Mouse (Mus musculus): ENCODE data around the gene Gkap1.

Gene Gkap1

DNA sequence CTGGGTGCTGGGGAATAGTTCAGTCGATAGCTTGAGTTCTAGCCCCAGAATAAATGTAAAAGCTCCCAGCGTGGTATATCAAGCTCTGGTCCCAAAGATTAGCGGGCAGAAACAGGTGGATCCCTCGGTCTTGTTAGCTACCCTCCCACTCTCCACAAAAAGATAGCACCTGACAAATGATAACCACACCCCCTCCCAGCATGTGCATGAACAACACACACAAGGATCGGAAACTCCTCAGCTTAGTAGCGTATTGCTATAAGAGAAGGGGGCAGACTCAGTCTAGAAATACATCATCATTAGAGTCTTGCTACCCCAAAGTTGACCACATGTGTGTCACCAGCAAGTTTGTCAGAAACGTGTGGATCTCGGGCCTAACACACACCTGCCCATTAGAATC, at the start of gene Gkap1:
Gene Gkap1, minus strand, starts transcription at position 101 of the 400 bp plus-strand sequence.
- DNase-seq (ENCODE audit: low spot score in 2 of 2), result no peak

DNA sequence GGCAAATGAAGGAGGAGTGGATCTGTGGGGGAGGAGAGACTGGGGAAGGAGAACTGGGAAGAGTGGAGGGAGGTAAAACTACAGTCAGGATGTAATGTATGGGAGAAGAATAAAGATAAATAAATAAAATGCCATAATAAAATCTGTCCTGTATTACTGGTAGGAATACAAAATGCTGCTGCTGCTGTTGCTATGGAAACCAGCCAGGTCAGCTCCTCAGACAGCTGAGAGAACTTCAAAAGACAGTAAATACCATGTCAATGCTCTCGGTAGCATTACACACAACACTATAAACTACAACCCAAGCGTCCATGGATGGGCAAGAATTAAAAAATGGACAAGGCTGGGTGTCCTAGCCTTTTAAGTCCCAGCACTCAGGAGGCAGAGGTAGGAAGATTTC, 42.3 kb upstream of the Gkap1 start:
- no peak for DNase-seq (ENCODE audit: low spot score in 2 of 2)

DNA sequence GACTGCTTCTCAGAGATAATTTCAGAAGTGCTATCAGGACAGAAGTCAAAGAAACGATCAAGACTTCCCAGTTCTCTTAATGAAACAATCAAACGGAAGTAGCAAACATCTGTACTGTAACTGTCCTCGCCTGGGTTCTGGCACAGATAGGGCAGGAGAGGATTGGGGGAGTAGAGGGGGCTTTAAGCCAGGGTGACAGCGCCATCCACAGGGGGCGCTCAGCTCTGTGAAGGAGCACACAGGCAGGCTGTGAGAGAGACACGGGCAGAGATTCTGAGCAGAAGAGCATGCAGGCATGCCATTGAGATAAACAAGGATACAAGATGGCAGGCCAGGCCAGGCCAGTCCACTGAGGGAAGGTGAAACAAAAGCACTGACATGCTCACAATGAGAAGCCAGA, 39.5 kb upstream of the Gkap1 start:
- DNase-seq (ENCODE audit: low spot score in 2 of 2), result no peak

DNA sequence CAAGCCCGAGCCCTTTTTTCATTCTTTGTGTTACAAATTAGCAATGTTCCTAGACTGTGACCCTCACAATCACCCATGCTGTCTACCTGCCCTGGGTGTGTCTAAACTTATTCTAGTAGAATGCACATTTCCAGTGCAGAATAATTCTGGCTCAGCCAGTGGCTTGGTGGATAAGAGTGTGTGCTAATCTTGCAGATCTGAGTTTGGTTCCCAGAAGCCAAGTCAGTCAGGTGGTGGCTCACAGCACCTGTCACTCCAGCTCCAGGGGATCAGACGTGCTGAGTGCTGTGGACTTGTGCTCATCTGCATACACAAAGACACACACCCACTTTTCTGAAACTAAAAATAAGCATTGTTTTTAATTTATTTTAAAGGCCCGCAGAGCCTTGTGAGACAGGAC, 38.3 kb upstream of the Gkap1 start:
- DNase-seq (ENCODE audit: low spot score in 2 of 2), result no peak

DNA sequence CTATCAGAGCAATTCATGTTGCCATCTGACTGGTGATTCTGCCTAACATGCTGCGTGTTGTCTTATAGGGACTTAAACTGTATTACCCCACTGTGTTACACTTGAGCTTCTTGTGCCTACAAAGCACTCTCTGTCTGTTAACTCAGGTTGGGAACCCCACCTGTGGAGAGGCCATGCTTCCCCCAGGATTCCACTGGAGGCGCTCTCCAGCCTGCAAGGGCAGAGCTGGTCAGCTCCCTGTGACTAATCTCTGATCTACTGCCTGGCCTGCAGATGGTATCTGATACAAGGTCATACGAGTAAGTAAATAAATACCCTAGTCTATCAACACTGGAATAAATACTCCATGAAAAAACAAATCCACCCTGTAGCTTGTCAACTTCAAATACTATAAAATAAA, 35.9 kb upstream of the Gkap1 start:
- DNase-seq (ENCODE audit: low spot score in 2 of 2), result no peak

DNA sequence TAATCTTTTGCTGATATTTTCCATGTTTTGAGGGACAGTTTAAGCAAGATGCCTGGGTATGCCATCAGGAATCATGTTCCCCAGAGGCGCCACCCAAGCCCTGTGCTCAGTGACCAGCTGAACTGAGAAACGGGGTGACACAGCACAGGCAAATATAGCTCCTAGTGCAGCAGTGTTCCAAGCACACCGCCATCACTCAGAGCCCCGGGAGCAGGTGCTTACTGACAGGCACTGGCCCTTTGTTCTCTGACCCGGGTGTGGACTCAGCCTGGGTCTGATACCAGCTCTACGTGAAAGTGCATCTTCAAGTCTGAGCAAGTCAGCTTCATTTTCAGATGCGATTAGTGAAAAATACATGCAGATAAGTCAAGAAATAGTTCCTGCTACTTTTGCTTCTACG, 34.0 kb upstream of the Gkap1 start:
- DNase-seq (ENCODE audit: low spot score in 2 of 2), result no peak

DNA sequence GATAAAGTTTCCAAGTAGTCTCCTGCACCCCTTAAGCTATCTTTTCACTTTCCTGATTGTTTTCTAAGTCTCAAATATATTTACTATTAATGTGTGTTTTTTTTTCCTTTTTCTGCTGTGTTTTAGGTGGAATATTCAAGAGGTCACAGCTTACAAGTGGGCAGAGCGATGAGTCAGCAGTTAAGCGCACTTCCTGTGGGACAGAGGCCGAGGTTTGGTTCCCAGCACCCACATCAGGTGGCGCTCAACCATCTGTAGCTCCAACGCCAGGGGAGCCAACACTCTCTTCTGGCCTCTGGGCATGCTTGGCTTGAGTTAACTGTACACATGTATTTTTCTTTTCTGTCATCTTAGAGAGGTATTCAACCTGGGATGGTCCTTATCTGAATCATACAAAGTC, 32.0 kb upstream of the Gkap1 start:
- DNase-seq (ENCODE audit: low spot score in 2 of 2), result no peak

DNA sequence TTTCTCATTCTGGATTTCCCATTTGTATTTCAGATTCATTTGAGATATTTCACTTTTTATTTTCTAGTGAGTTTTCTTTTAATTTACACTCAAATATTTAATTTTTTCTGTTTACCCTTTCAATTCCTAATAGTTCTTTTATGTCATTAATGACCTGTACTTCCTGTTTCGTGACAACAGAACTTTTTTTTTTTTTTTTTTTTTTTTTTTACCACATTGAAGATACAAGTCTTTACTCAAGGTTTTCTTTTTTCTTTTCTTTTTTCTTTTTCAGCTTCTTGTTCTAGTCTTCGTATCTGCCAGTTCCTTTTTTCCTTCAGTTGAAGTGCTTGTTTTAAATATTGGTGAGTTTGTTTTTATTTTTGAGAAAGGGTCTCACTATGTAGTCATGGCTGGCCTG, 29.7 kb upstream of the Gkap1 start:
- no peak for DNase-seq (ENCODE audit: low spot score in 2 of 2)

DNA sequence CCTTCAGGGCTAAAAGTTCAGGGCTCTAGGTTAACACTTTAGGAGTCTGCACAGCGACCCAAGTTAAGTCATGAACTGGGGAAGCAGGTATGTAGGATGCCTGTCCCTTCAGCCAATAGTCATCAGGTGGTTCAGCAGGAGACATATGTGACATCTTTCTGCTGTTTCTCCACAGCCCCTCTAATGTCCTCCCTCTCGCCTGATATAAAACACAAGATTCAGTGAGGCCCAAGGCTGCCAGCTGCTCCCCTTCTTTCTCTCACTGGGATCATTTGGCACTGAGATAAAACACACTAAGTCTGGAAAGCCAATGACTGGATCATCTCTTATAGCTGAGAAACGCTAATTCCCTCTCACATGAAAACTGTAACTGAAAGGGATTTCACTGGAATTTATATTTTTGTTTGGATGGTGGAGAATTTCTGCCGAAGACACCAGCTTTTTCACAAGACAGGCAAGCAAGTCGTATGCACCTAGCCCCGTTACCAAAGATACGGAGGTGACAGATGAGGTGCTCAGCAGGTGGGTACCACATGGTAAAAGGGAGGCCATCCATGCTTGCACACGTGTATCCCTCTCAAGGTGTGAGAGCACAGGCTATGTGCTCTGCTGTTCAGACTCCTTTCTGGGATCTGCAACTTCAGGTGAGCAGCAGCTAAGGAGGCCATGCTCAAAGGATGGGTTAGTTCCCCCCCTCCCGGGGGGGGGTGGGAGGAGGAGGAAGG, 27.1 kb upstream of the Gkap1 start:
- no peak for DNase-seq (ENCODE audit: low spot score in 2 of 2)

DNA sequence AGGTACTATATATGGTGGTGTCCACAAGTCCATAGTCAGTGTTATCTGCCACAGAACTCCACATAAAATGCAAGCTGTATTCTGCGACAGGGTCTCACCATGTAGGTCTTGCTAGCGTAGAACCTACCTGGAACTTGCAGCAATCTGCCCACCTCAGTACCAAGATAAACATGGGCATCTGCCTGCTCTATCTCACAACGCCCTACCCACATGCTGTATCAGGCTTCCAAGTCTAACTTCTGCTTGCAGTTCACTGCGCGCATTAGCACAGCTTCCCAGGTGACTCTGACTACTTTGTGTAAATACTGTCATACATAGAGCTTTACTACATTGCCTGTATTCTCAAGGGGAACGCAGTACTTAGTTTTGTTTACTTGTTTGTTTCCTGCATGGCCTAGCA, 26.5 kb upstream of the Gkap1 start:
- DNase-seq (ENCODE audit: low spot score in 2 of 2), result no peak

DNA sequence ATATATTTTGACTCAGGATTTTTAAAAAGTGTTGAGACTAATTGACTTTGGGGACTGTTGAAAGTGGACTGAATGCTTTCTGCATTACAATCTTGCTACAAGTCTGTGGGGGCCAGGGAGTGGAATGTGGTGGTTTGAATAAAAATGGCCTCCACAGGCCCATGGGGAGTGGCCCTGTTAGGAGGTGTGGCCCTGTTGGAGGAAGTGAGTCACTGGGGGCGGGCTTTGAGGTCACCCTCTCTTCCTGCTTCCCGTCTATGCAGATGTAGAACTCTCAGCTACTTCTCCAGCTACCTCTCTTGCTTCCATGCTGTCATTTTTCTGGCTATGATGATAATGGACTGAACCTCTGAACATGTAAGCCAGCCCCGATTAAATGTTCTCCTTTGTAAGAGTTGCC, 23.3 kb upstream of the Gkap1 start:
- no peak for DNase-seq (ENCODE audit: low spot score in 2 of 2)

DNA sequence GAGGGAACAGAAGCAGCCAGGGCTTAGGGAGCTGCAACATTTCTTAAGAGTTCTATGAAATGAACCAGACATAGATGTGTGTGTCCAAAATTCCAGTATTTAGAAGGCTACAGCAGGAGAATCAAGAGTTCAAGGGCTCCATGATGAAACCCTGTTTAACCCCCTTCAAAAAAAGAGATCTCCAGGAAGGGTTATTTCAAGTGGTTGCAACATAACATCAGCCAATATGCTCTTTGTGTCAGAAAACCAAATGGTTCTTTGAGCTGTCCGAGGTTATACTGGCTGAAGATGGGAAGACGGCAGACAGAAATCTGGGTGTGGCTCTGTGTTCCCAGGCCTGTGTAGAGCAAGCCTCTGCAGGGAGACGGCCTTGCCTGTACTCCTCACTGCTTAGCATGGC, 20.1 kb upstream of the Gkap1 start:
- no peak for DNase-seq (ENCODE audit: low spot score in 2 of 2)

DNA sequence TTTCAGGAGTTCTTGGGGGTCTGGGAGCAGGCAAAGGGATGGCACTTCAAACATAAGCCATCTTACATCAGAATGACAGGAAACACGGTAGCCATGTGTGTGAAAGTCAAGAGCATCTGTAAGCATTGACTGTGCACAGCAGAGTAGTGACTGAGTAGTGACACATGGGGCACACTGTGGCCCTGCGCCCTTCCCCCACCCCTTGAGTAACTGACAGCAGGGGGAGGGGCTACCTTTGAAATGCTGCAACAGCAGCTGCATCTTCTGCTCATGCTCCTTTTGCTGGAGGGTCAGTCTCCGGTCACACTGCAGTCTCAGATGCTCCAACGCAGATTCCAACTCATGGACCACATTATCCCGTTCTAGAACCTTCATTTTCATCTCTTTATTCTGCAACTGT, 17.3 kb upstream of the Gkap1 start:
- DNase-seq (ENCODE audit: low spot score in 2 of 2), result no peak

DNA sequence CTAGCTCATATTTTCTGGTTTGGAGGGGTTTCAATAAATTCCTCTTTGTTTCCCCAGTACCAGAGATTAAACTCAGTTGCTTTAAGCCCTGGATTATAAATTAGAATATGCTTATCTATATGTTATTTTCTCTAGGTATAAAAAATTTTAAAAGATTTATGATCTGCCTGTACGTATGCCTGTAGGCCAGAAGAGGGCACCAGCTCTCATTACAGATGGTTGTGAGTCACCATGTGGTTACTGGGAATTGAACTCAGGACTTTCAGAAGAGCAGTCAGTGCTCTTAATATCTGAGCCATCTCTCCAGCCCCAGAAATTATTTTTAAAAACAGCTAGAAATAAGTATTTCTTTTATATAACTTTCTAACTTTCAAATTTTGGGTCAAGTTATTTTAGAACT, 13.8 kb upstream of the Gkap1 start:
- DNase-seq (ENCODE audit: low spot score in 2 of 2), result no peak

DNA sequence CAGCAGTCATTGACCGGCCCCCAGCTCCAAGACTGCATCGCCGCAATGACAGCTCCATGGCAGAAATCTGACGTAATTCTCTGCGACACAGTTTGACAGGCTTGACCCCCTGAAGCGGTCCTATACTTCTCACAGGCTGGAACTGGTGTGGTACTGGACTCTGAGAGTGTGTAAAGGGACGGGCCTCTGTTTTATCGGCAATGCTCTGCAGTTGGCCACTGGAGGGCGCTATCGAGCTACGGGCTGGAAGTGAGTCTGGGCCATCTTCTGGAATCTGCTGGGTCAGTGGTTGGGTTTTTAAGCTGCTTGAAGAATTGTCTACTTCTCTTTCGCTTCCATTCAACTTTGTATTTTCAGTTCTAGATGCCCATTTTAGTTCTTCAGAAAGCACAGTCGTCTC, 12.3 kb upstream of the Gkap1 start:
- peak in 1 of 2 experiments; percentile 70 for DNase-seq (ENCODE audit: low spot score in 2 of 2)

DNA sequence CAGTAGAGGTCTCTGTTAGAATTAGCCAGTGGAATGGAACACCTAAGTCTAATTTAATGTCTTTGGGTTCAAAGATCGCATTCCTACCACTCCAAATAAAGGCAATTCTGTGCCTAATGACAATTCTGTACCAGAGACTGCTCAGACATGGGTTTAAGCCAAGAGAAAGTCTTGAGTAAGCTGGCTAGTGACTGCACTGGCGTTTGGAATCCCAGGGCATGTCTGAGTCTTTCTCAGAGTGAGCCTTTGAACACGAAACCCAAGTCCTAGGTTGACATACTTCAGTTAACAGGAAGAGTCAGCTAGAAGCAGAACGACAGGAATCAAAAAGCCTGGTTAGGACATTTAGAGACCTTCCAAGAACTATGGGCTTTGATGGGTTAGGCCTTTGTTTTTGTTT, 8.0 kb upstream of the Gkap1 start:
- DNase-seq (ENCODE audit: low spot score in 2 of 2), result no peak

DNA sequence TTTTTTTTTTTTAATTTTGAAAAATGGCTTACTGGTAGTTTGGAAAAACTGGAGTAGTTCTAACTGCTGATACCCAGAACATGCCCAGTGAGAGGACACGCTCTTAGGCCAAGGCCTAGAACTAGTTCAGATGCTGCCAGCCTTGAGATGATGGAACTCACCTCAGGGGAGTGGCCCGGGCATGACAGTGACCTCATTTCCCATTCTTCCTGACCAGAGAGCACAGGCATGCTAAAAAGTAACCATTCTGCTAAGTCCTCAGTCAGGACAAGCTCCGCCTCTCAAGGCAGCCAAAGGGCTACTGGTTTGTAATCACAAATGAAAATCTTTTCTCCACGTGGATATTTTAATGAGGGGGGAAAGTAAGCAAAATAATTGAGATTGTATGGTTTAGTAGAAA, 6.4 kb upstream of the Gkap1 start:
- DNase-seq (ENCODE audit: low spot score in 2 of 2), result no peak

DNA sequence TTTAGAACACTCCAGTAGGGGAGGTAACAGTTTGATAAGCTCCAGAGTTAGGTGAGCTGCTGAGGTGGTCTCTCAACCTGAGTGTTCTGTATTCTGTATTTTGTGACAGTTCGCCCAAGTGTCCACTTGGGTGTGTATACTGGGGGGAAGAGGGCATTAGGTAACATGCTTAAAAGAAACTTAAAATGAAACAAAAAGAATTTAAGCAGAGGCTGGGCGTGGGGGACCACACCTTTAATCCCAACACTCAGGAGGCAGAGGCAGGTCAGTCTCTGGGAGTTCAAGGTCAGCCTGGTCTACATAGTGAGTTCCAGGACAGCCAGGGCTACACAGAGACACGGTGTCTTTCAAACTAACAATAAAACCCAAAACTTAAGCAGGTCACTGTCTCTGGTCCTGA, 5.0 kb upstream of the Gkap1 start:
- DNase-seq (ENCODE audit: low spot score in 2 of 2), result no peak

DNA sequence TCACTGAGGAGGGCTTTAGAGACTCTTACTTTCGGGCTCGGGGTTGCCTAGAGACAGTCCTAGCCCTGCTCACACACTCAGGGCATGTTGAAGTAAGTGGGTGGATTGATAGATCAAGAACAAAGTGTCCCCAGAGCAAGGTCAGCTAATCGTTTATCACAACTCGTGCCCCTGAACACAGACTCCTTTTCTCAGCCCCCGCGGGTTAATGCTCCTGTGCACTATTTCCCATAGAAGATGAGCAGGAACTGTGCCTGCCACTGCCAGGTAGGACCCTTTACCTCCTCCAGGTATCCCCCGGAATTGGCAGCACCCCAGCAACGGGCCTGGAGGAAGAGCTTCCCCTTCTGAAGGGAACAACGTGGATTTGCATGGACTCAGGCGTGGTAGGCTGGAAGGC, 757 bp upstream of the Gkap1 start:
- DNase-seq (ENCODE audit: low spot score in 2 of 2), result no peak

DNA sequence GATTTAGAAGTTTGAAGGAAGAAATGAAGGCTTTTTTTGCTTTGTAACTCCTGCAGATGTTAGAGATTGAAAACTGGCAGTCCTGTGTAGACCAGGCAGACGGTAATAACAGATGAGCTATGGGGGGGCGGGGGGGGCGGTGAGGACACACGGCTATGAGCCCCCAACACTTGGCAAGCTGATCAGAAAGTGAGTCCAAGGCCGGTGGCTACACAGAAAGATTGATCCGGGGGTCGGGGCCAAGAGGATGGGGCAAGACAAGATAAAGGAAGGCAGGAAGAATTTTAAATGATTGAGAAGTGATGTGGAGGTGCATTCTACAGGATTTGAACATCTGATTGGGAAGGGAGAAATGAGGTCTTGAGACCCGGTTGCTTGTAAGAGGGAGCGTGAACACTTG, 423 bp downstream of the Gkap1 start:
- DNase-seq (ENCODE audit: low spot score in 2 of 2), result no peak

DNA sequence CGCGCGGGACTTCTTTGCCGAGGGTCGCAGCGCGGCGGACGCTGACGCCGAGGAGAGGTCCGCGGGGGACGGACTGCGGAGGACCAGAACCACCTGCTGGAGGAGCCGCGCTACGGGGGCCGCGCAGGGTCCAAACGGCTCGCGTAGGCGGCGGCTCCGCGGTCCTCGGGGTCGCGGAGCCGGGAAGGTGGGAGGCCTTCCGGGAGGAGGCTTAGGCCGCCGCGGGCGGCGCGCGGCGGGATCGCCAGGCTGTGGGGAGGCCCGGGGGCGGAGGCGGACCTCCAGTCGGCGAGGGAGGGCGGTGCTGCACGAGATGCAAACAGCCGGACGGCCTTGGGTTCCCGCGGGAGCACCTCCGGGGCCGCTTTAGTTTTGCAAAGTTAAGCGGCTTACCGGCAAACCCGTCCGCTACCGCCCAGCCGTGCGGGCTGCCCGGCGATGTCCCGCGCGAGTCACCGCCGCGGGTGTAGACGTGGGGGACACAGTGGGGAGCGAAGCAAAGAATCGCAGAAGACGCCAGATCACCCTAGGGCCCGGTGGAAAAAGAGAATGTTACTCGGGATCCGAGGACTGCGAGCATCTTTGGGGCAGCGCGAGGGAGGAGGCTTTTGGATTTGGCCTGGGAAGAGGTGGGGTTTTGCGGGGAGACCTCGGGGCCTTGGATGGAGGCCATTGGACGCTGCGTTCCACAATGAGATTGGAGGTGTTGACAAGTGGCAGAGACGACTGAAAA, 1.1 kb downstream of the Gkap1 start:
- DNase-seq (ENCODE audit: low spot score in 2 of 2), result peak; percentile 17 to 59

DNA sequence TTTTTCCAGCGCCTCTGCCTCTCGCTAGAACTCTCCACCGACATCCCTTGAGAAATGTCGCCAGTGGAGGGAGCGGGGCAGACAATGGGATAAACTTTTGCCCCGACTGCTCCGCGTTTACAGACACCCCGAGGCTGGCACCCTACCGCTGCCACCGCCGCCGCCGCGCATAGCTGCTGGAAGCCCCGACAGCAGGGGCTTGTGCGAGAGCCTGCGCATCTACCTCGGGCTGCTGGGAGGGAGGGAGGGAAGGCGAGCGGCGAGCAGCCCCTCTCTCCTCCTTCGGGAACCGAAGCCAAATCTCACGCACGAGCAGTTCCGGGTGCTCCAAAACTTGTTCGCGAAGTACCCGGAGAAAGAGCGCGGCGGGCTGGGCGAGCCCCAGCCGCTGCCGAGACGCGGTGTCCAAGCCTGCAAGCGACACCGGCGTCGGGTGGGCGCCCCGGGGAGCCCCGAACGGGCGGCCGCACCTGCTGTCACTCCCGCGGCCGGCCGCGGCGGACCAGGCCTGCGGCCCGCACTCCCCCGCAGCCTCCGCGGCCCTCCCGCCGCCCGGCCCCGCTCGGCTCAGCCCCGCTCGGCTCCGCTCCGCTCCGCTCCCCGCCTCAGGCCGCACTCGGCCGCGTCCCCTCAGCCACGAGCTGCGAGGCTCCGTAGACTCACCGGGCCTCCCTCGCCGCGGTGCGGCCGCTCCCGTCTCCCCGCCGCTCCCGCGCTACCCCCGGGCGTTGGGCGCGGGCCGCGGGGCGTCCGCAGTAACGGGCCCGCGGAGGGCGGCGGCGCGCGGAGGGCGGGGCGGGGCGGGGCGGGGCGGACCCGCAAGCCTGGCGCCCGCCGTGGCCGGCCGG, 1.9 kb downstream of the Gkap1 start:
- DNase-seq (ENCODE audit: low spot score in 2 of 2), result peak in 1 of 2 experiments; percentile 32

DNA sequence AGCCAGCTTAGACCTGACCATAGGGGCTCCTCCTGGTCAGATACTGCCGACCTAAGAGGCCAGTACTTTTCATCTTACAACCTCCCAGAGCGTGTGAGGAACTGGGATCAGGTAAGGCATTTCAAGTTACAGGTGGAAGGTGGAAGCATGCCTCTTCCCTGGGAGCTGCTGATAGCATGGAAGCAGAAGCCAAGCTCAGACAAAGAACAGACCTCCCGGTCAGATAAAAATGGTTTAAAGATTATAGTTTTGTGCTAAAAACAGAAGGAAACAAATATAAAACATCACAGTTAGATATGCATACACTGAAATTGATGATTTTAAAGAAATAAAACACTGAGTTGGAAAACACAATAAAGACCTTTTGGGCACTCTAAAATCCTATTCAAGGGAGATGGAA, 8.6 kb downstream of the Gkap1 start:
- no peak for DNase-seq (ENCODE audit: low spot score in 2 of 2)

Data from frontal cortex, postnatal 10 days (tissue).